In genomic region chr17:80620786-80621423, GRCm38 (mm10) we compare ENCODE assay signal across 8 mouse cellular contexts. TPM values are rescaled to one million over a fixed set of nuclear protein-coding genes. Genes with fewer than 3 reads are reported as not detected.
DNase-seq lines count a peak whose midpoint lies in the region; ATAC-seq and TF ChIP-seq lines count a peak whose summit lies in the region.

No protein-coding gene starts in this region.

- H3K9ac ChIP-seq in forebrain, embryonic 16.5 days (replicated peaks; ENCODE audit: low read depth, low read length) = no peak overlapping the region
- H3K9ac ChIP-seq in hindbrain, postnatal 0 days (replicated peaks; ENCODE audit: low read length) = no peak overlapping the region
- H3K9ac ChIP-seq in midbrain, embryonic 13.5 days (replicated peaks) = no peak overlapping the region

- 65% methylated on average over 5 of the region's 5 CpGs for WGBS in heart, embryonic 10.5 days
- 55% methylated on average over 5 of the region's 5 CpGs for WGBS in forebrain, embryonic 16.5 days
- WGBS in hindbrain, postnatal 0 days = 59% methylated on average over 5 of the region's 5 CpGs
- 69% methylated on average over 5 of the region's 5 CpGs for WGBS in midbrain, embryonic 13.5 days
- WGBS in small intestine, adult 2 months = 52% methylated on average over 5 of the region's 5 CpGs

- TF ChIP-seq POLR2A in small intestine, adult 2 months (IDR thresholded peaks at IDR 0.05; ENCODE audit: low read depth, low read length) = no peak

- H3K4me3 ChIP-seq in heart, embryonic 10.5 days = no peak overlapping the region
- H3K4me3 ChIP-seq in forebrain, embryonic 16.5 days (replicated peaks; ENCODE audit: low read length) = no peak overlapping the region
- H3K4me3 ChIP-seq in hindbrain, postnatal 0 days (ENCODE audit: low read length) = no peak overlapping the region
- H3K4me3 ChIP-seq in midbrain, embryonic 13.5 days (replicated peaks) = no peak overlapping the region
- no peak overlapping the region for H3K4me3 ChIP-seq in small intestine, adult 2 months (ENCODE audit: low read depth, low read length)

- DNase-seq in heart, adult 18-20 months = peak; percentile 52 to 75
- no peak for DNase-seq in heart, embryonic 10.5 days (ENCODE audit: low spot score)
- DNase-seq in cerebellum, adult 11-12 months = peak; percentile 66
- peak; percentile 62 for DNase-seq in hindbrain, postnatal 0 days (ENCODE audit: low spot score)
- peak; percentile 78 to 88 for DNase-seq in left cerebral cortex, postnatal 25 days (ENCODE audit: low spot score in 2 of 2)

- TF ChIP-seq CTCF in hindbrain, postnatal 0 days (IDR thresholded peaks at IDR 0.05; ENCODE audit: low read depth) = peak; percentile 91
- peak; percentile 82; the same call in 1 of the 2 replicates for TF ChIP-seq CTCF in small intestine, adult 2 months (IDR thresholded peaks at IDR 0.05; ENCODE audit: extremely low read depth, insufficient read length, insufficient replicate concordance, low read depth, low read length)

- H3K27me3 ChIP-seq in heart, embryonic 10.5 days (ENCODE audit: insufficient read depth, poor library complexity, severe bottlenecking) = no peaks in the 10 kb centered on the region
- no peaks in the 10 kb centered on the region for H3K27me3 ChIP-seq in forebrain, embryonic 16.5 days (replicated peaks; ENCODE audit: control insufficient read depth, insufficient read depth, low read length)
- H3K27me3 ChIP-seq in hindbrain, postnatal 0 days (ENCODE audit: insufficient read depth, low read length) = no peaks in the 10 kb centered on the region
- no peaks in the 10 kb centered on the region for H3K27me3 ChIP-seq in midbrain, embryonic 13.5 days
- no peaks in the 10 kb centered on the region for H3K27me3 ChIP-seq in small intestine, adult 2 months (ENCODE audit: control insufficient read depth, insufficient read depth, low read length)

- H3K9me3 ChIP-seq in heart, embryonic 10.5 days = no peaks in the 10 kb centered on the region
- no peaks in the 10 kb centered on the region for H3K9me3 ChIP-seq in forebrain, embryonic 16.5 days (ENCODE audit: control insufficient read depth, low read length)
- no peaks in the 10 kb centered on the region for H3K9me3 ChIP-seq in hindbrain, postnatal 0 days (ENCODE audit: low read length)
- no peaks in the 10 kb centered on the region for H3K9me3 ChIP-seq in midbrain, embryonic 13.5 days

- H3K4me1 ChIP-seq in heart, embryonic 10.5 days = peaks cover 4% of the 10 kb centered on the region
- H3K4me1 ChIP-seq in forebrain, embryonic 16.5 days (replicated peaks; ENCODE audit: control insufficient read depth, insufficient read depth, low read length) = no peaks in the 10 kb centered on the region
- no peaks in the 10 kb centered on the region for H3K4me1 ChIP-seq in hindbrain, postnatal 0 days (ENCODE audit: insufficient read depth, low read length)
- no peaks in the 10 kb centered on the region for H3K4me1 ChIP-seq in midbrain, embryonic 13.5 days (replicated peaks)
- no peaks in the 10 kb centered on the region for H3K4me1 ChIP-seq in small intestine, adult 2 months (ENCODE audit: control insufficient read depth, insufficient read depth, insufficient read length, low read length)

- no peak overlapping the region for H3K27ac ChIP-seq in heart, embryonic 10.5 days
- H3K27ac ChIP-seq in forebrain, embryonic 16.5 days (ENCODE audit: low read length) = no peak overlapping the region
- H3K27ac ChIP-seq in hindbrain, postnatal 0 days = no peak overlapping the region
- no peak overlapping the region for H3K27ac ChIP-seq in midbrain, embryonic 13.5 days
- no peak overlapping the region for H3K27ac ChIP-seq in small intestine, adult 2 months (ENCODE audit: insufficient read depth, low read depth, low read length)

- H3K4me2 ChIP-seq in forebrain, embryonic 16.5 days (ENCODE audit: low read length) = no peak overlapping the region
- no peak overlapping the region for H3K4me2 ChIP-seq in hindbrain, postnatal 0 days (ENCODE audit: low read depth, low read length)
- H3K4me2 ChIP-seq in midbrain, embryonic 13.5 days (replicated peaks) = no peak overlapping the region

- peaks cover 12% of the 10 kb centered on the region for H3K36me3 ChIP-seq in heart, embryonic 10.5 days
- no peaks in the 10 kb centered on the region for H3K36me3 ChIP-seq in forebrain, embryonic 16.5 days (ENCODE audit: control insufficient read depth, insufficient read depth)
- 0 out of 2 replicates have a peak, but pooled peaks cover 7% of the 10 kb centered on the region for H3K36me3 ChIP-seq in hindbrain, postnatal 0 days (ENCODE audit: insufficient read depth, low read length)
- peaks cover 9% of the 10 kb centered on the region for H3K36me3 ChIP-seq in midbrain, embryonic 13.5 days
- H3K36me3 ChIP-seq in small intestine, adult 2 months (ENCODE audit: control insufficient read depth, insufficient read depth, low read length) = peaks cover 10% of the 10 kb centered on the region

- intact Hi-C loops in left cerebral cortex, postnatal 25 days (cut with DNase I) = loop anchor here (5.0 to 10.0 kb wide), 3 partner anchors 194 to 361 kb away; no protein-coding TSS in a partner anchor

- ATAC-seq in forebrain, embryonic 16.5 days = peak; percentile 81
- ATAC-seq in hindbrain, postnatal 0 days = peak; percentile 75
- ATAC-seq in midbrain, embryonic 13.5 days = peak; percentile 82

RNA-seq across cellular contexts. Expression of gene Cdkl4, which starts 43.3 kb away (rescaled TPM):
- total RNA-seq in heart, adult 18-20 months (2021) = under 1 TPM in 1 of 2 experiments, not detected in 1; 0.28 TPM
- polyA plus RNA-seq in heart, embryonic 10.5 days (2016; fragmentation: Nextera tagmentation; extraction: Ambion mirVana) = 0.07 and 0.24 TPM in 2 replicates
- 3.1 and 3.9 TPM in 2 replicates for polyA plus RNA-seq in forebrain, embryonic 16.5 days (2015; fragmentation: Nextera tagmentation; extraction: Ambion mirVana)
- 6.4 and 8.4 TPM in 2 replicates for total RNA-seq in hindbrain, postnatal 0 days (2014; rRNA removed)
- 5.5 and 6.5 TPM in 2 replicates for polyA plus RNA-seq in hindbrain, postnatal 0 days (2015; fragmentation: Nextera tagmentation; extraction: Ambion mirVana)
- total RNA-seq in left cerebral cortex, postnatal 25 days (2021) = 10 to 100 TPM; 18.2 to 23.0 TPM
- polyA plus RNA-seq in midbrain, embryonic 13.5 days (2015; fragmentation: Nextera tagmentation; extraction: Ambion mirVana) = 1.8 and 2.9 TPM in 2 replicates
- 0.03 TPM in 1 of 2 replicates, not detected in the other for polyA plus RNA-seq in small intestine, adult 2 months (2012; rRNA removed)
